Mouse (Mus musculus): ENCODE results near the gene Agpat2.

Agpat2 gene

GRCm38 (mm10) chr2:26603720-26604671 is at the start of gene Agpat2:
Gene Agpat2, minus strand, starts transcription at chr2:26604417.
- in situ Hi-C loops (cut with MboI, MseI) = no loop called here

- in situ Hi-C loops (cut with MboI, MseI) = no loop called here
Observed at GRCm38 (mm10) chr2:26646643-26647293, 42.6 kb upstream of the Agpat2 start.

GRCm38 (mm10) chr2:26643942-26644341 is 39.7 kb upstream of the Agpat2 start:
- in situ Hi-C loops (cut with MboI, MseI) = loop anchor here (5.0 kb wide), 2 partner anchors 258 to 393 kb away; partner anchors contain the start of gene Surf6 (in 1 of the 2)

DNA sequence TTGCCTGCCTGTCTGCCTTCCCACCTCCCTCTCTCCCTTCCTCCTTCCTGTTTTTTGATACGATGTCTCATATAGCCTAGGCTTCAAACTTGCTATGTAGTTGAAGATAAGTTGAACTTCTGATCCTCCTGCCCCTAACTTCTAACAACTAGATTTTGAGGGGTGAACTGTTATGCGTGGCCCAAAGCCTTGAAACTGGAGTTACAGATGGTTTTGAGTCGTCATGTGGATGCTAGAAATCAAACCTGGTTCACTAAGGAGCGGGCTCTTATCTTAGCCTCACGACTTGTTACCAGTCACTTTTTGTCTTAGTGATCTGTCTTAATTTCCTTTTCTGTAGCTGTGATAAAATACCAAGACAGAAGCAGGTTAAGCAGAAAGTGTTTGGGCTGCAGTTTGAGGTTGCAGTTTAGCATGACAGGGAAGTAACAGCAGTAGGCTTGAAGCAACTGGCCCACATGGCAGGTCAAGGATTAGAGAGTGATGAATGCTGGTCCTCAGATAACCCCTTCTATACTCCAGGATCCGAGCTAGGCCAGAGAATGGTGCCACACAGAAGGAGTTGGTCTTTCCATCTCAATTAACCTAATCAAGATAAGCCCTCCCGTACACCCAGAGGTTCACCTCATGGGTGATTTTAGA is 36.9 kb upstream of the Agpat2 start:
- in situ Hi-C loops (cut with MboI, MseI) = loop anchor here (5.0 kb wide), 2 partner anchors 261 to 396 kb away; partner anchors contain the start of gene Surf6 (in 1 of the 2)

GRCm38 (mm10) chr2:26639838-26640830 is 35.9 kb upstream of the Agpat2 start:
- in situ Hi-C loops (cut with MboI, MseI) = loop anchor here (5.0 kb wide), 2 partner anchors 262 to 397 kb away; partner anchors contain the start of gene Surf6 (in 1 of the 2)

DNA sequence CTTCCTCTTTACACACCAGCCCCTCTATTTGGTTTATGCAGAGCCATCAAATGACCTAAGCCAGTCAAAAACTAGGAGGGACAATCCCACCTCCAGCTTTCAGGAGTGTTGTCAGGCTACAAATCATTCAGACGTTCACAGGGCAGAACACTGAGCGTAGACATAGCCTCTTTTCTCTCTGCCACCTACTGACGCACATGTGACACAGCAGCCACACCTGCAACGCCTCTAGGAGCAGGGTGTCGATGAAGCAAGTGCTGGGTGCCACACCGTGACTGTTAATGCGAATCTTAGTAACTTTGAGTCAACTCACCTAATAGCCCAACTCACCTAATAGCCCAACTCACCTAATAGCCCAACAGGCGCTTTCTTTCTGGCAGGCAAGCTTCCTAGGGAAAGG is 34.9 kb upstream of the Agpat2 start:
- in situ Hi-C loops (cut with MboI, MseI) = no loop called here

GRCm38 (mm10) chr2:26638572-26638971 is 34.4 kb upstream of the Agpat2 start:
- in situ Hi-C loops (cut with MboI, MseI) = no loop called here

GRCm38 (mm10) chr2:26638039-26638438 is 33.8 kb upstream of the Agpat2 start:
- in situ Hi-C loops (cut with MboI, MseI) = no loop called here

GRCm38 (mm10) chr2:26637316-26637932 is 33.2 kb upstream of the Agpat2 start:
- in situ Hi-C loops (cut with MboI, MseI) = no loop called here

DNA sequence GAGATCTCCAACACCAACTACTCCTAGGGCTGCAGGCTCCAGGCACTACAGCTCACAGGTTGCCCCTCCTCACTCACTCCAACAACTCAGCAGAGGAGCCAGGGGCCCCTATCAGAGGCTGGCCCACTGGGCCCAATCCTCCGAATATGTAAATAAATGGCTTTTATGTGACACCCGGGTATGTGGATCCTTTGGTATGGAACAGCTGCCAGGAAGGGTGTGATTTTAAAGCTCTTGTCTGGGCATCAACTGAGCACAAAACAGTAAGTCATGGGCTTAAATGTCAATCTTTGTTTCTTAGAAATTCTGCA is 32.1 kb upstream of the Agpat2 start:
- in situ Hi-C loops (cut with MboI, MseI) = no loop called here

- in situ Hi-C loops (cut with MboI, MseI) = no loop called here
Observed at GRCm38 (mm10) chr2:26635489-26636324, 31.5 kb upstream of the Agpat2 start.

DNA sequence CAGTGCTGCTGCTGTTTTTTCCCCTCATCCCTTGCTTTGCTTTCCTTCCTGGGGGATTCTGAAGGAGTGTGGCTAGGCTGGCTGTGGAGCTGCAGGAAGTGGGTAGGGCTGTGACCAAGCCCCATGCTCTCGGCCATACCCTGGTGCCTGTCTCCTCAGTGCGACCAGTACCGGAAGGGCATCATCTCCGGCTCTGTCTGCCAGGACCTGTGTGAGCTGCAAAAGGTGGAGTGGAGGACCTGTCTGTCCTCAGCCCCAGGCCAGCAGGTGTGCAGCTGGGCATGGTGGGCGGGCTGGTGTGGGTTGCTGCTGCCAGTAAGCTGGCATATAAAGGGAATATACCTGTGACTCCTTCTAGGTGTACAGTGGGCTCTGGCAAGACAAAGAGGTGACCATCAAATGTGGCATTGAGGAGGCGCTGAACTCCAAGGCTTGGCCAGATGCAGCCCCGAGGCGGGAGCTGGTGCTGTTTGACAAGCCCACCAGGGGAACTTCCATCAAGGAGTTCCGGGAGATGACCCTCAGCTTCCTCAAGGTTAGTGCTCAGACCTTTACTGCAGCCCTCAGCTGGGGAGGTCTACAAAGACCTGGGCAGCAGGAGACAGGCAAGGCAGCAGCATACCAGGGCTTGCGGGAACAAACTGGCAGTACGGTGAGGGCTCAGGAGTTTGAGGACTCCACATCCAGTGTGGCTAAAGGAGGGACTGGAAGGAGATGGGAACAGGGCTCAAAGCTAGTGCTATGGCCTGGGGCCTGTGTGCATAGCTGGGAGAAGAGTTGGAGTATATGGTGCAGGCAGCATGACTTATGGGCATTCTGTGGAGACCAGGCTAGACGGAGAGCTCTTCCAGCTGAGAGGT is 30.6 kb upstream of the Agpat2 start:
- in situ Hi-C loops (cut with MboI, MseI) = no loop called here

DNA sequence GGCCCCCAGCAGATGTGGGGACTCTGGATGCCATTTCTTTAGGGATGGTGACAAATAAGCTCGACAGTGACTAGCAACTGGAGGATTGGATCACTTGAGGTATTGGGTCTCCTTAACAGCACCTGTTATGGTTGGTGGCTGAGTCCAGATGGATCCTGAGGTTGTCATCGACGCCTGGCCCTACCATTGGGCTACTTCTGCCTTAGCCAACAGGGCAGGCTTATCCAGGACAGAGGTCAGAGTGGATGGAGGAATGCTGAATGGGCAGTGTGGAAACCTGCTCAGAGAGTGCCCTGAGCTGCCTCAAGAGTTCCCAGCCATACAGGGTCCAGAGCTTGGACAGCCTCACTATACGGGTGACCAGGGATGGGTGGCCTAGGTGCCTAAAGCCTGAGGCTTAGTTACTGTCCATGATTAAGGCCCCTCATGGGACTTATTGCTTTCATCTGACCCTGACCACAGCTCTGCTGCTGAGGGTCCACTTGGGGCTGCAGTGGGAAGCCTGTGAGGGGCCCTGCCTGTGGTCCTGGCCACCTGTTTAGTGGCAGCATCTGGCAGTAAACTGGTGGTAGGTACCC is 29.8 kb upstream of the Agpat2 start:
- in situ Hi-C loops (cut with MboI, MseI) = no loop called here

DNA sequence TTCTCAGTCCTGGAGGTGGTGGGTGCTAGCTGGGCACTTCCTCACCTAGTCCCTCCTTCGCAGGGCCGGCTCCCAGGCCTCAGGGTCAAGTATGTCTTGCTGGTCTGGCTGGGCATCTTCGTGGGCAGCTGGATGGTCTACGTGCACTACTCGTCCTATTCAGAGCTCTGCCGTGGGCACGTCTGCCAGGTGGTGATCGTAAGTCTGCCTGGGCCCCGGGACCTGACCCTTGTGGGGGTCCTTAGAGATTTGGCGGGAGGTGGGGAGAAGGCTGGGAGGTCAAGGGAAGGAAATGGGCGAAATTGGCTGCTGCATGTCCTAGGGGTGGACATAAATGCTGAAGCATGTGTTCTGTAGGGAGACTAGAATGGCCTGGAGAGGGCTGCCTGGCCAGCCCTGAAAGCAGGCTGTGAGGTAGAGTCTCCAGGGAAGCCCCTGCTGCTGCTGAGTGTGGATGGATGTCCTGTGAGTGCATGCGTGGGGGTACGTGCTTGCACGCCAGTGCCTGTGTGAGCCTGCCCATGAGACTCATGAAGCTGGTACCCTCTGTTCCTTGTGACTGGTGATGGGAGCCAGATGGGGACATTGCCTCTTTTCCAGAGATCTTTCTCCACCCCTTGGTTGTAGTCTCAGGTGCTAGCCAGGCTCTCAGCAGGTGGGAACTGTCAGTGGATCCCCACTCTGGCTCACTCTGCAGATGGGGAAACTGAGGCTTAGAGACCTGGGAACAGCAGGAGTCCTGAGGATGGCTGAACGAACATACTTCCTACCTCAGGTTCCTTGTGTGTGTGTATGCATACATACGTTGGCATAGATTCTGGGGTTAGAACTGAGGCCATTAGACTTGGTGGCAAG is 28.6 kb upstream of the Agpat2 start:
- in situ Hi-C loops (cut with MboI, MseI) = no loop called here

GRCm38 (mm10) chr2:26628792-26629437 is 24.7 kb upstream of the Agpat2 start:
- in situ Hi-C loops (cut with MboI, MseI) = no loop called here

DNA sequence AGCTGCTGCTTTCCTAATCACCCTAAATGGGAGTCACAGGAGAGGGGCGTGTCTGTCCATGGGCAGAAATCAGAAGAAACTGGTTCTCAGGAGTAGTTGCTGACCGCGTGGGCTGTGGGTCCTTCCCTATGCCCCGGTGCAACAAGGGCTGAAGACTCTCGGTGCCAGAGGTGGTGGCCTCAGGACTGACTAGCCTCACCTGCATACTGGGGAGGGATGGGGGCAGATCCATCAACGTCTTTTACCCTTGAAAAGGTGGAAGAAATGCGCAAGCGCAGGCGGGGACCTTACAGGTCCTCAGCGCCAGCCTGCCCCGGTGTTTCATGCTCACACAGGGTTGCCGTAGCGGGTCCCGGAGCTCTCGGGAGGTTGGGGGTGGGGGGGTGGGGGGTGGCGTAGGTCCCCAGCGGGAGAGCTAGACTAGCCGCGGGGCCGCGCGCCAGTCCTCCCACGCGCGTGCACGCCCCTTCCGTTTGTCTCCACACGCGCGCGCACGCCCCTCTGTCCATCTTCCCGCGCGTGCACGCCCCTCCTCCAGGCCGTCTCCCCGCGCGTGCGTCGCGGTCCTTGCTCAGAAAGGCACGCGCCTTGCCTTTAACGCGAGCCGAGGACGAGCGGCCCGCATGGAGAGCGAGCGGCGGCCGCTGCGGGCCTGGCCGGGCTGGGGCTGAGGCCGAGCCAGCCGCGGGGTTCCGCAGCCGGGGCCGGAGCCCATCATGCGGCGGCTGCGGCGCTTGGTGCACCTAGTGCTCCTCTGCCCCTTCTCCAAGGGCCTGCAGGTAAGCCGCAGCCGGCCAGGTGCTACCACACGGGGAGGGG is 23.9 kb upstream of the Agpat2 start, which contains the start of gene Fam69b:
TSS of gene Fam69b (plus strand) at position 537 of the 819 bp plus-strand sequence.
- in situ Hi-C loops (cut with MboI, MseI) = no loop called here
